ENCODE assay signal across 8 mouse cellular contexts in the genomic region with DNA sequence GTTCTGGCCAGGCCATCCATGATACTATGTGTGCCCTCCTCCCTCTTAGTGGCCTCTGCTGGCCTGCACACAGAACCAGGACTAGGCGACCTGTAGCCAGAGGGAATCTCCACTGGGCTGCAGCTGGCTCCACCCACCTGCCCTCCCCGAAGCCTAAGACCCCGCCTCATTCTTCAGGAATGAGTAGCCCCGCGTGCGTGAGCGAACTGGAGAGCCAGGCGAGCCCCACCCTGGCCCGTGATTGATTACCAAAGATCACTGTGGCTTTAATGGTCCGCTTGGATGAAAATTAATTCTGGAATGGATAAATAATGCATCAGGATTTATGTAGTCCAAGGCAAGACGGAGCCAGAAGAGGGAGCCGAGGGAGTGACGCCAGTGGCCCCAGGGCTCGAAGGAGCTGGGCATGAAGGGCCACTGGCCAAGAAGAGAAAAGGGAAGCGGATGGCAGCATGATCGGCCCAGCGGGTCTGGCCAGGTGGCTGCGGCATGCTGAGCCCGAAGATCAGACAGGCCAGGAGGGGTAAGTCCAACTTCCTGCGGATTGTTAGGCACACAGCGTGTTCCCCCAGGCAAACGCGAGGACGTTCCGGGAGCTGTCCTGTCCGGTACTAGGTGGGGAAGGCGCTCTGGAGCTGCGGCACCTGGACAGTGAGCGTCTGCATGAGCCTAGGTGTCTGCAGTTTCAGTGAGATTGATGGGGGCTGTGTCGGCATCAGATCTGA. TPM values are rescaled to one million over a fixed set of nuclear protein-coding genes. Genes with fewer than 3 reads are reported as not detected.
A peak's percentile ranks its signal among the peaks of the same experiment; 100 is the strongest.
DNase-seq lines count a peak whose midpoint lies in the region; ATAC-seq and TF ChIP-seq lines count a peak whose summit lies in the region.

No protein-coding gene starts in this region.

- H3K9ac ChIP-seq in intestine, embryonic 15.5 days: peak overlapping the region; percentile 24; the same call in 1 of the 2 replicates
- no peak overlapping the region for H3K9ac ChIP-seq in liver, postnatal 0 days (replicated peaks)
- peak overlapping the region; percentile 66 for H3K9ac ChIP-seq in neural tube, embryonic 13.5 days

- no peaks in the 10 kb centered on the region for H3K36me3 ChIP-seq in intestine, embryonic 15.5 days
- no peaks in the 10 kb centered on the region for H3K36me3 ChIP-seq in liver, postnatal 0 days (replicated peaks; ENCODE audit: insufficient read depth, low read length)
- H3K36me3 ChIP-seq in neural tube, embryonic 13.5 days: no peaks in the 10 kb centered on the region

- H3K4me1 ChIP-seq in intestine, embryonic 15.5 days (replicated peaks): peaks cover 7% of the 10 kb centered on the region; the same call in 1 of the 2 replicates
- peaks cover 4% of the 10 kb centered on the region; the same call in 1 of the 2 replicates for H3K4me1 ChIP-seq in liver, postnatal 0 days (ENCODE audit: insufficient read depth)
- peaks cover 16% of the 10 kb centered on the region for H3K4me1 ChIP-seq in neural tube, embryonic 13.5 days (replicated peaks)

- TF ChIP-seq EP300 in liver, postnatal 0 days (IDR thresholded peaks at IDR 0.05; ENCODE audit: low read depth): no peak

- H3K4me3 ChIP-seq in intestine, embryonic 15.5 days (replicated peaks): peak overlapping the region; percentile 40
- peak overlapping the region; percentile 32 for H3K4me3 ChIP-seq in liver, postnatal 0 days (ENCODE audit: low read depth, low read length)
- peak overlapping the region; percentile 38 for H3K4me3 ChIP-seq in neural tube, embryonic 13.5 days

- TF ChIP-seq CTCF in liver, postnatal 0 days (IDR thresholded peaks at IDR 0.05; ENCODE audit: low read depth): no peak

- ATAC-seq in intestine, embryonic 15.5 days: peak; percentile 78
- peak; percentile 36; the same call in 1 of the 2 replicates for ATAC-seq in liver, postnatal 0 days
- ATAC-seq in neural tube, embryonic 13.5 days (ENCODE audit: low read depth): peak; percentile 68
- no peak for ATAC-seq in activated CD4-positive, CD25-positive, alpha-beta regulatory T cell, adult 4 months

- DNase-seq in layer of hippocampus, adult 9-11 months: peak; percentile 43
- no peak for DNase-seq in layer of hippocampus, postnatal 25 days (ENCODE audit: extremely low spot score in 1 of 2, low spot score in 1 of 2)
- DNase-seq in cerebellum, postnatal 25 days: peak; percentile 53 to 62
- peak; percentile 46 for DNase-seq in gastrocnemius, postnatal 25 days
- peak; percentile 25 for DNase-seq in liver, postnatal 0 days

- H3K4me2 ChIP-seq in intestine, embryonic 15.5 days (replicated peaks): peak overlapping the region; percentile 85
- peak overlapping the region; percentile 65 for H3K4me2 ChIP-seq in liver, postnatal 0 days (ENCODE audit: low read depth, low read length)
- peak overlapping the region; percentile 76 for H3K4me2 ChIP-seq in neural tube, embryonic 13.5 days

- H3K27ac ChIP-seq in intestine, embryonic 15.5 days: no peak overlapping the region
- H3K27ac ChIP-seq in liver, postnatal 0 days (ENCODE audit: low read depth): no peak overlapping the region
- H3K27ac ChIP-seq in neural tube, embryonic 13.5 days (replicated peaks): no peak overlapping the region

- under 1% methylated on average over 30 of the region's 30 CpGs for WGBS in intestine, embryonic 15.5 days
- WGBS in liver, postnatal 0 days (ENCODE audit: insufficient replicate concordance): 7% methylated on average over 30 of the region's 30 CpGs
- under 1% methylated on average over 30 of the region's 30 CpGs for WGBS in neural tube, embryonic 13.5 days

- no peaks in the 10 kb centered on the region for H3K9me3 ChIP-seq in intestine, embryonic 15.5 days
- H3K9me3 ChIP-seq in liver, postnatal 0 days (ENCODE audit: low read length): no peaks in the 10 kb centered on the region
- H3K9me3 ChIP-seq in neural tube, embryonic 13.5 days: no peaks in the 10 kb centered on the region

- H3K27me3 ChIP-seq in intestine, embryonic 15.5 days (replicated peaks): no peaks in the 10 kb centered on the region
- peaks cover 4% of the 10 kb centered on the region; the same call in 1 of the 2 replicates for H3K27me3 ChIP-seq in liver, postnatal 0 days (ENCODE audit: insufficient read depth, low read length)
- H3K27me3 ChIP-seq in neural tube, embryonic 13.5 days: peaks cover 24% of the 10 kb centered on the region

RNA-seq across cellular contexts. Expression of gene Arhgap22, which starts 36.6 kb away (rescaled TPM):
- 1 to 10 TPM; 7.5 to 8.4 TPM for total RNA-seq in layer of hippocampus, postnatal 25 days (2021)
- 1 to 10 TPM; 1.0 to 1.1 TPM for total RNA-seq in gastrocnemius, postnatal 25 days (2021)
- polyA plus RNA-seq in intestine, embryonic 15.5 days (2015; fragmentation: Nextera tagmentation; extraction: Ambion mirVana): 3.9 and 5.3 TPM in 2 replicates
- 0.73 and 1.0 TPM in 2 replicates for polyA plus RNA-seq in liver, postnatal 0 days (2015; fragmentation: Nextera tagmentation; extraction: Ambion mirVana)
- polyA plus RNA-seq in neural tube, embryonic 13.5 days (2015; fragmentation: Nextera tagmentation; extraction: Ambion mirVana): 8.1 and 9.2 TPM in 2 replicates
- polyA plus RNA-seq in activated CD4-positive, CD25-positive, alpha-beta regulatory T cell, adult 4 months (2017; shearing (Covaris generic)): under 1 TPM in 1 of 2 experiments, not detected in 1; 0.30 TPM

Comparison
In these comparisons a context has a peak if more than half of its experiments do, and no peak if none do; other contexts are left out.
1. DNase-seq: peak in layer of hippocampus, adult 9-11 months (single experiment), cerebellum, postnatal 25 days (2 of 2), gastrocnemius, postnatal 25 days (single experiment) and liver, postnatal 0 days (single experiment); none in layer of hippocampus, postnatal 25 days (0 of 2).
2. Peak in every context shown above with its lines, with median percentiles within 50 percentile points of each other: H3K4me2 ChIP-seq and H3K4me3 ChIP-seq.